Mouse (Mus musculus) adrenal gland, postnatal 25 days (tissue): ENCODE data around the gene Grtp1. TPM values are rescaled to one million over a fixed set of nuclear protein-coding genes. Genes with fewer than 3 reads are reported as not detected.

ENCODE experiments used
- microRNA-seq, 2 experiments: library from miRNA; unstranded; fragments of <30 nt; microRNA quantifications; one replicate each; pipeline ENCODE4 v1.2.0; 2021
- total RNA-seq: library from RNA; stranded (reverse); gene quantifications from 2 replicates; pipeline ENCODE4 v1.2.3, GENCODE M21; 2021

The Grtp1 gene
- total RNA-seq, 1 experiment from 2014 or later = 22.1 TPM

Small RNA genes within 50 kb of the gene (microRNA-seq; reads per million reads assigned to microRNA genes)
- gene Mir1968 = 24.0 to 28.4 reads per million in 2 experiments
- gene Mir7065 = 0.34 to 0.36 reads per million in 2 experiments

Other genes with a start within 250 kb of the Grtp1 start
- gene F7, start 174.6 kb downstream of the Grtp1 start, total RNA-seq = 0.61 and 0.67 TPM in 2 replicates
- gene F10, start 163.3 kb downstream of the Grtp1 start, total RNA-seq = 0.43 and 4.4 TPM in 2 replicates
- gene Proz, start 139.7 kb downstream of the Grtp1 start, total RNA-seq = 1.7 TPM in 1 of 2 replicates, not detected in the other
- 22.3 and 25.7 TPM in 2 replicates for gene Pcid2, start 95.2 kb downstream of the Grtp1 start, total RNA-seq
- gene Cul4a, start 95.0 kb downstream of the Grtp1 start, total RNA-seq = 153 and 195 TPM in 2 replicates
- gene Lamp1, start 41.5 kb downstream of the Grtp1 start, total RNA-seq = 393 and 413 TPM in 2 replicates
- gene Adprhl1, start 53.5 kb upstream of the Grtp1 start, total RNA-seq = 1.4 and 1.7 TPM in 2 replicates
- 29.1 and 36.5 TPM in 2 replicates for gene Dcun1d2, start 87.5 kb upstream of the Grtp1 start, total RNA-seq
- gene Tmco3, start 87.6 kb upstream of the Grtp1 start, total RNA-seq = 24.8 and 32.5 TPM in 2 replicates
- gene Tfdp1, start 138.1 kb upstream of the Grtp1 start, total RNA-seq = 56.6 and 63.8 TPM in 2 replicates
- gene Atp4b, start 196.2 kb upstream of the Grtp1 start, total RNA-seq = not detected in 2 replicates
- gene Grk1, start 204.5 kb upstream of the Grtp1 start, total RNA-seq = not detected in 2 replicates
- gene Tmem255b, start 234.6 kb upstream of the Grtp1 start, total RNA-seq = 1.8 TPM in 1 of 2 replicates, not detected in the other